Mouse (Mus musculus) kidney, postnatal 36 days (tissue): ENCODE data around the gene Elovl6.

ENCODE experiments used
- DNase-seq, 2 experiments: peaks; one replicate each; pipeline ENCODE4 v3.0.0; 2021 to 2022; ENCODE audit warnings: mixed read lengths in 2 of 2

Elovl6 gene

DNA sequence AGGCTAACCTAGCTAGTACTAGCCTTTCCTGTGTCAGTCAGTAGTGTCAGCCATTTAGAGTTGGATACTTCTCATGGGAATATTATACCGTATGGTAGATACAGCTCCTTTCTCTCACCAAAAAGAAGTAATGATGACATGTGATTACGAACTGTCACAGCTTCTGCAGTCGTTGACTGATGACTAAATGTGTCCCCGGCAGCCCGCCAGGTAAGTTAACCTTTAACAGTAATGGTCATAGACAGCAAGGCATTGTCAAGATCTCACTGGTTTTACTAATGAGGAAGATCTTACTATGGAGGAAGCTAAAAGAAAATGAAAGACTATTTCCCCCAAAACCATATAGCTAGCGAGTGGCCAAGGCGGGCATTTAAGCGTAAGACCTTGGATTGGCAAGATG lies 38.8 kb downstream of the Elovl6 start:
- peak; percentile 90 to 92 for DNase-seq

DNA sequence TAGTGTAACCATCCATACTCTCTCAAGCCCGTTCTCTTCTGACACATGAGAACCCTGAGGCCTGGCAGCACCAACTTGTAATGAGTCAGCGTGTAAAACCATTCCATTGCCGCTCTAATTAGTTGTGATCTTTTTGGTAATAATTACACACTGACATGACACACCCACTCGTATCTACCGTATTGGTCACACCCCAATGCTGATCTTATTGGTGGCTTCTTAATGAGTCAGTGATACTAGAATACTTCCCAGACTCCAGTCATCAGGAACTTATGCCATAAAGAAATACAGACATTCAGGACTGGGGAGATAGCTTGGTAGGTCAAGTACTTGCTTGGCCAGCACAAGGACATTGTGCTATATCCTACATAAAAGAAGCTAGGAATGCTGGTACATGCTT lies 39.5 kb downstream of the Elovl6 start:
- DNase-seq = no peak

DNA sequence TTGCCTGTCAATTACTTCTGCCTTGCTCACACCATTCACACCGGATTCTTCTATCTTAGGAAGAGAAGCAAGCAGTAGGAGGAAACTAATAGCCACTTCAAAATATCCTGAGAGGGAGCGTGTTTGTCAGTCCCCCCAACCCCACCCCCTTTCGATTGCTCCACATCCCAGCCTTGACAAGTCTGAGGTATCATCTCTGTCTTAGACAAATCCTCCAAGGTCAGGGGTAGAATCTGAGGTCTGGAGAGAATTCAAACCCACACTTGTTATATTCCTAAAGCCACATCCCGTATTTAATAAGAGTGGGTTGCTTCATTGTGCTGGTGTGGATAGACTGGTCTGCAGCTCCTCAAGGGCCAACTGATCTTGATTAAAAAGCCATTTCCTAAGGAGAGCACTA lies 40.8 kb downstream of the Elovl6 start:
- DNase-seq = no peak

DNA sequence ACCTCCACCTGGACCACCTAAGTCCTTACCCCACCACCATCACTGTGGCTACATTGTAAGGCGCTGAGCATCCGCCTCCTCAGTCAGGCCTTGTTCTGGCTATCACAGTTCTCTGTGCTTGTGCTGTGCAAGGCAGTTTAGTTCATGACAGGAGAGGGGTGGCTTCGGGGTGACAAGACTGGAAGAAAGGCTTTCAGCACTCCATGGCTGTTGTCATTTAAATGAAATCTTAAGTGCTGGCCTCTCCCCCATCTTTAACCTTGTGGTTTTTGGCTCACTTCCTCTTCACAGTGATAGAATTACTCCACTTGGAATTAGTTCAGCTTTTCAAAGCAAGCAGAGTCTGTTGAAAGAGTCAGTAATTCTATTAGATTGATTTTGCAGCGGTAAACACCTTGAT lies 41.5 kb downstream of the Elovl6 start:
- no peak for DNase-seq

DNA sequence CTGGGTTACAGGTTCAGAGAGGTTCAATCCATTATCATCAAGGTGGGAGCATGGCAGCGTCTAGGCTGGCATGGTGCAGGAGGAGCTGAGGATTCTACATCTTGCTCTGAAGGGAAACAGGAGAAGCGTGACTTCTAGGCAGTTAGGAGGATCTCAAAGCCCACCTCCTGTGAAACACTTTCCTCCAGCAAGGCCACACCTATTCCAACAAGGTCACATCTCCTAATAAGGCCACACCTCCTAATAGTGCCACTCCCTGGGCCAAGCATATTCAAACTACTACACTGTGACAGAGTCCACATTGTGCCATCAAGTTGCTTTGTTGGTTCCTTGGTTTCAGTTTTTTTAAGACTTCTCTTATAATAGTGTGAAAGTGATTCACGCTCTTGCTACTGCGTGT lies 42.9 kb downstream of the Elovl6 start:
- no peak for DNase-seq

DNA sequence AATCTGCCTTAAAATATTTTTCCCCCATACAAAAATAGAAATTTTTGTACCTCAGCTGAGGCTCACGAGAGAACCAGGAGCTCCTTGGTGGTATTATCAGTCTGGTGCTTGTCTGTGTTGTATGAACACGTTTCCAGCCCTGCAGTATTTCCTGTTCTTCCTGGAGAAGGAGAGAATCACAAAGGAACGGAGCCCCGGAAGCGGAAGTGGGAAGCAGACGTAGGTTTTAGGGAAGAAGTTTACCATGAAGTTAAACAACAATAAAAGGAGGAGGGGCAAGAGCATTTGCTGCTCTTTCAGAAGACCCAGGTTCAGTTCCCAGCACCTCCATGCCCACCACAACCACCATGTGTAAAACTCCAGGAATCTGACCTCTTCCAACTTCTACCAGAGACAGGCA lies 44.4 kb downstream of the Elovl6 start:
- DNase-seq = no peak

DNA sequence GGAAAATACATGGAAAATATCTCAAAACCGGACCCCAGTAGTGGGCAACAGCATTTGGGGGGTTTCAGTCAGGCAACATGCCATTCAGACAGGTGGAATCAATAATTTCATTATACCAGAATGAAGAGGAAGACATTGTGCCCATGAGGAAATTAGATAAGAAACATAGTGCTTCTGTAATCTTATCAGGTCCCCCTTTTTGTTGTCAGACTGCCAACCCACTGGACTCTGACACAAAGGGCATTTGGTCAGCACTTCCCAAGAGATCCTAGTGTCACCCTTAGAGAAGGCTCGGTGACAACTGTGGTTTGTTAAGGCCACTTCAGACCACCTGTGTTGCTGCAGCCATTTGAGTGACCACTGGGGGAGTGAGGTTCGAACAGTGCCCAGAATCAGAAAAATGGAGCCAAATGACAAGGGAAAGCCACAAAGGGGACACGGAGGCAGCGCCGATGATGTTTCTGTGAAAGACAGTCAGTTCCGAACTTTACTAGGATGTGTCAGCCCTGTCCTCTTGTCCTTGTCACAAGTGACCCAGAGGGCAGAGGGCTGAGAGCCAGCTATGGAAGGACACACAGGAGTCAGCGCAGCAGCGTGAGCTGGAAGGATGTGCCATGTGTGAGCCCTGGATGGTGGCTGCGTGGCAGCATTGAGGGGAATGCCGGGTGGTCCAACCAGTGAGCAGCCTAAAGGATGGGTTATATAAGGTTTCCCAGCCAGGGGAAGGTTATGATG lies 46.8 kb downstream of the Elovl6 start:
- DNase-seq = no peak

DNA sequence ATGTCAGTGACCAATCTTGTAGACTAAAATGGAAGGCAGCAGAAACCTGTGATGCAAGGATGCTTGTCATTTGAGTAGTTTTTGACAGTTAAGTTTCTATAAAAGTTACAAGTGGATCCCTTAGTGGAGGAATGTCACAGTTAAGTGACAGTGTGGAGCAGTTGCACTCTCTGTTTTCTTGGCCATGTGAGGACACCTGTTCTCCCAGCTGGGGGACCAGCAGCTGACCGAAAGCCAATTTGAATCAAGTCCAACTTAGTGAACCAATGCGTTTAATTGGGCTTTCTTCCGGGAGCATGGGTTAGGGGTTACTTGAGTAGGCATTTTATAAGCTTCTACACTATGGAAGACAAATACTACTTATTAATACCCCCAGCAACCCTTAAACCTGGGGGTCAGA lies 48.9 kb downstream of the Elovl6 start:
- peak; percentile 56 to 73 for DNase-seq

DNA sequence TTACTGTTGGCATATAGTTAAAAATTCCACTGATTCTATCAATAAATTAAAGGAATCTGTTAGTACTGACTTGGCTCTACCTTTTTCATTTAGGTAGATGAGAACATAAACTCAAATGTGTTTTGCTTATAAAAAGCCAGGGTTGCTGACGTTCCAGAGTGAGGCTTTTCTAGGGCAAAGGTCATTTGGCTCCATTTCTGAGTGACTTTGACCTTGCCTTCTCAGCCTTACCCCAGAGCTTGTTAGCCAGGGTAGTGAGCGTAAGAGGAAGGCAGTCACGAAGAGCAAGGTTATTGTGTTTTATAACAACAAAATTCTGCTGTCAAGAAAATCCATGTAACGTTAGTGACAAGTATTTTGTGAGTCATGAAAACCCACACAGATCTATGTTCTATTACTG lies 50.3 kb downstream of the Elovl6 start:
- peak; percentile 69 to 85 for DNase-seq

DNA sequence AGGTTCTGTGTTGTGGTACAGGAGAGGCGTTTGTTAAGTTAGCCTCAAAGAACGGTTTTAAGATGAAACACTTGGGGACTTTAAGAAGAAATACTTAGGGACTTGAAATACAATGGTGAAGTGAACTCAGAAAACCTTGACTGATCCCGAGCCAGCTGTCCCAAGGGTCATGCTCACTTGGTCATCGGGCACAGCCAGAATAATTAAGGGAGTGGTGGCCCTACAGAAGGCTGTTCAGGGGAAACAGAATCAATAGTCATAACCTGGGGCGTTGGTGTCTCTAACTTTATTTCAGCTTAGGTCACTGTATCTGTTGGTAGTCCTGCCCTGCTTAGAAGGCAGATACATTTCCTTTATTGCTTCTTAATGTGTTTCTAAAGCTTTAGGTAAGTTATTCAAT lies 51.1 kb downstream of the Elovl6 start:
- peak; percentile 39 to 55 for DNase-seq

DNA sequence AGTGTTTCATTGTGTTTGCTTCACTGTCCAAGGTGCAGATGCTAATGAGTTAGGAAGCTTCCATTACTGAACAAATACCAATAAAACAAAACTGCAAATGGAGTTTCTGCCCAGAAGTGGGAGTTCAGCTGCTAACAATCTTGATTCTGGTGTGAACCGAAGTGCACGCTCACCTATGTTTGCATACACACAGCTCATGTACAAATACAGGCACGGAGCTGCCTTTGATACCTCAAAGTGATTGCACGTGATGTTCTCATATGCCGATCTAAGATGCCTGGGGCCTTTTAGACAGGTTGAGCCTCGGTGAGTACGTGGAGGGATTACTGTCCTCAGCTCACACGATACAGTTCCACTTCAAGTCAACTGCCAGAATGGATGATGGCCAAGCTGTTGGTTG lies 55.8 kb downstream of the Elovl6 start:
- no peak for DNase-seq

DNA sequence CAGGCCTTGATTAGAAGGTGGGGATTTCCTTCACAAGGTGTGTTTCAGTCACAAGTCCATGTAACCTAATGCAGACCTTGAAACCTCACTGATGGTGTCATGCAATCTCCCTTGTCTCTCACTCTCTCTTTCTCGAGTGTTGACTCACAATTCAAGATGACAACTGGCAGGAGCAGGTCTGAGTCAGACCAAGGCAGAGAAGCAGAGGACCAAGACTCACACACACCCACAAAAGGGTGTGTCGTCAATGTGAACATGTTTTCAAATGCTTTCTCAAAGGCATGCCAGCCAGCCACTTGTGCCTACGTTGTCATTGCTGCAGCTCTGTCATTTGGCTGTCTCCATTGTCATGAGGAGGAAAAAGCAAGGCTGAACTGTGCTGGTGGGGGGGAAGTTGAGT lies 56.6 kb downstream of the Elovl6 start:
- no peak for DNase-seq

DNA sequence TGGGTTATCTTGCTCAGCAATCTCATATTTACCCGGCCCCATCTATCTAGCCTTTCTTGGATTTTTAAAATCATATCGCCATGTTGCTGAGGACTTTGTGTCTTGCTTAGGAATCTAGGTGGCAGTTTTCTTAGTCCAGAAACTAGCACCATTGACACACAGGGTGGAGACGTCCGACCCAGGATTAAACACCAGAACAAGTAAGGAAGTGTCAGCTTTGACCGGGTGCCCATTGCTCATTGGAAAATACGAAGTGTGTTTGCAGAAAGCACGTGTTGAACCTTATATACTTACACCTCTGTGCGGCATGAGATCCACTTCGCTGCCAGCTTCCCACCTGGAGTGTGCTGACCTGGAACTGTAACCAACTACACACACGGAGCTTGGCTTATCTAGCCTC lies 57.5 kb downstream of the Elovl6 start:
- DNase-seq = no peak

DNA sequence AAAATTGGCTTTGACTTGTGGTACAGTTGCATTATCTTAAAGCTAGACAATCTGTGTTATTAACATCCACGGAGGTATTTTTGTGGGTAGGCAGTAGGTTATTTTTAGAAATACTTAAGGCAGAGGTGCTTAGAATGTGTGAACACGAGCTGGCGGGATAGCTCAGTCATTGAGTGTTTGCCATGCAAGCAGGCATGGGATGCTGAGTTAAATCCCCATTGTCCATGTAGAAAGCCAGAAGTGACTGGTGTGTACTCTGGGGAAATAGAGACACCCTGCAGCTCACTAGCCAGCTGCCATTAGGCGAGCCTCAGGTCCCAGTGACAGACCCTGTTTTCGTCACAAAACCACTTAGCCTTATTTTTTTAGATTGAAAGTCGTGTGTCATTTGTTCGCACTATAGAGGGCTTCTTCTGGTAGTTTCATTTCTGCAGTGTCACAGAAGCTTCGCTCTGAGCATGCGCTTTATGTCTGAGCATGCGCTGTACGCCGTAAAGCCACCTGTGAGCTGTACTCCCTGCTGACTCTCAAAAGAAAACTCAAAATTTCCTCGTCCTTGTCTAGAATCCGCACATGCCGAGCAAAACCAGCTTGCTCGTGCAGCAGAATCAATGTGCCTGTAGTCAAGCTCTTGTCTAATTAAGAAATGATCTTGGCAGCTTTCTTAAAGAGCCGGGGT lies 58.5 kb downstream of the Elovl6 start:
- DNase-seq = no peak

DNA sequence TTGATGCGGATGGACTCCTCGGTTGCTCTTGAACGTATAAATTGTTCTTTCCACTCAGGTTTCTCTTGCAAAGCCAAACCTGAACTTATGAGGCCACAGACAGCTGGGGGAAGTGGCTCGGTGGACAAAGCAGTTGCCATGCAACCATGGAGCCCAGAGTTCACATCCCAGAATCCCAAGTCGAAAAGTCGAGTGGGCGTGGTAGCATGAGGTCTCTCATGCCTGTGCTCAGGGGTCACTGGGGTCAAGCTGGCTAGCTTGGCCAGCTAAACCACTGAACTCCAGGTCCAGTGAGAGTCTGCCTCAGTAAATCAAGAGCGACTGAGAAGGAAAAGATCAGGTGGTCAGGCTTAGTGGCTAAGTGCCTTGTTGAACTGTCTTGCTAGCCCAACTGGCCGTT lies 59.1 kb downstream of the Elovl6 start:
- peak; percentile 83 for DNase-seq

DNA sequence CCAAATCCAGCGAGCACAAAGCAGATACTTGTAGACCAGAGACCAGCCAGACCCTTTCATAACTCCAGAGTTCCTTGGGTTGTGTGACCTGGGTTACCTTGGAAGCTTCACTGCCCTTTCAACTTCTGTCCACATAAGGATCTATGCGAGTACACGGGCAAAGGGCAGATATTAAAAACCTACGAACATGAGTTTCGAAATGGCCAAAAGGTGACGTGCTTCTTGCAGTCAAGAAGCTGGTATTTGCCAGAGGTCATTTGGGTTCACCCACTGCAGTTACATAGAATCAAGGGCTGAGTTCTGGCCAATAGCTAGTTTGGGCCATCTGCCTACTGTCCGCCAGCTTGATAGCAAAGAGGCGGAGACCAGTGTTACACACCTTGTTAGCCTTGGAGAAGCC lies 59.6 kb downstream of the Elovl6 start:
- DNase-seq = peak in 1 of 2 experiments; percentile 28

DNA sequence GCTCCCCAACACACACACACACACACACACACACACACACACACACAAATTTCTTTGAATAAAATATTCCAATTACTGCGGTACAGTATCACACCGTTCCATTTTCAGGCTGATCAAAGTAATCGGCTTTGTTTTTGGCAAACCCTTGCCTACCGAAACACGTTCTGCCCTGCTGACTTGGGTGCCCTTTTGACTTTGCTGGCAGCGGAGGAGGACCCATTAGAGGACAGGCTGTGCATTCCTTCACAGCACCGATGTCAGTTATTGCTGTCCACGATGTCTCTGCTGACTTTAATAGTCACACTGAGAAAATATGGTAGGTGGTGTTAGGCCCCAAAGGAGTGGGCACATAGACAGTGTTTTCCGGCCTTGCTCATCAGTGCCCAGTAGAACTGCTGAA lies 60.8 kb downstream of the Elovl6 start:
- peak; percentile 74 to 75 for DNase-seq

DNA sequence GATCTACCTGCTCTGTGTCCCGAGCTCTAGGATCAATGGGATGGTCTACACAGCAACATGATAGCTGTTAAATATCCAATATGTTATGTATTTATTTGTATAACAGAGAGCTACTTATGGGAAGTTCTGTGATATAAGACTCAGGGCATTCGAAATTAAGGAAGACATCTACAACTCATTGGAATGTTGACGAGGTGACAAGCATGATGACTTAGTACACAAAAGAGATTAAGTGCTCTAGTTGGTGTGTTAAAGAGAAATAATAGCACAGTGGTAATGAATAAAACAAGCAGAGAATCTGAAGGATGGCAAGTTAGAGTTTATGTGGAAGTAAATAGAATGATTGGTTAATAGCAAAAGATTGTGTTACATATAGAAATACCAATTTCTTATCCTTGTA lies 61.6 kb downstream of the Elovl6 start:
- DNase-seq = no peak

DNA sequence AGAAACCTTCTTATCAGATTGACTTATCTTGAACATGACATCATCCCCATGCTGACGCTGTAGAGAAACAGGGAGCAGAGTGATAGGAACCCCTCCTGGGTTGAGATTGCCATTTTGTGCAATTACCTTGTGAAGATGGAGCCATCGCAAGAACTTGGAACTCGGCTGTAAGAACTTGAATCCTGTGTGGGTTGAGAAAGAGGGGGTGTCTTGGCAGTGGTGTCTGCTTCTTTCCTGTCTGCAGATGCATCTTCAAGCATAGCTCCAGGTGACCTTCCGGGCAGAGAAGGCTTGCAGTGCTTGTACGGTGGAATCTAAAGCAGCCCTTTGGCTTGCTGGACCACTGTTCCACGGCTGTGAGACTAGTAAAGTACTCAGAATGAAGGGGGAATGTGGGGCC lies 63.9 kb downstream of the Elovl6 start:
- no peak for DNase-seq

DNA sequence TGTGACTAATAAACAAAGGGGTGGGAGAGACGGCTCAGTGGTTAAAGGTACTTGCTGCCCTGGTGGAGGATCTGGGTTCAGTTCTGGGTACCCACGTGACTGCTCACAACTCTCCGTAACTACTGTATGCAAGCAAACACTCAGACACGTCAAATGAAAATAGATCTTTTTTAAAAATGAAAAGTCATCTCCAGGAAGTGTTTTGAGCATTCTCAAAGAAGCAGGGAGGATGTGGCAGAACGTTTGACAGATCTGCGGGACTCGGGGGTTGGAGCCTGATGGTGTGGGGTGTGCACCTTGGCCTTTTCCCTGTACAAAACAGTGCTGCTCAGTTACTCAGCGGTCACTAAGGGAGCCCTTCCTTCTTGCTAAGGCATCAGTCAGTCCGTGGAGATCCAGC lies 70.1 kb downstream of the Elovl6 start:
- no peak for DNase-seq

DNA sequence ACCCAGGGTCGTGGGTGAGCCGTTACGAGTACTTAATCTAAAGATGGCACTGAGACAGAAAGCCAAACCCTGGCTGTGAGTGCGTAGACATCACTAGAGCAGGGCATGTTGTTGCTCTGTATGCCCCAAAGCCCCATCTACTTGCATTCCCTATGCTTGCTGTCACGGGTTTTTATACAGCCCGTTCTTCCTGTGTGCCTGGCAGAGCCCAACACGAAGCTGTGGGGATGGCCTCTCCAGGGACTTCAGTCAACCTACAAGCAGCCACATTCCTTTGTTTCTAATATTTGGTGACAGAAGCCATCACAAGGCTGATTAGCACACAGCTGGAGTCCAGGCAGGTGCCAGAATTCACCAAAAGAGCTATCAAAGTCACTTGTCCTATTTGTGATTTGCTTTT lies 73.3 kb downstream of the Elovl6 start:
- no peak for DNase-seq

DNA sequence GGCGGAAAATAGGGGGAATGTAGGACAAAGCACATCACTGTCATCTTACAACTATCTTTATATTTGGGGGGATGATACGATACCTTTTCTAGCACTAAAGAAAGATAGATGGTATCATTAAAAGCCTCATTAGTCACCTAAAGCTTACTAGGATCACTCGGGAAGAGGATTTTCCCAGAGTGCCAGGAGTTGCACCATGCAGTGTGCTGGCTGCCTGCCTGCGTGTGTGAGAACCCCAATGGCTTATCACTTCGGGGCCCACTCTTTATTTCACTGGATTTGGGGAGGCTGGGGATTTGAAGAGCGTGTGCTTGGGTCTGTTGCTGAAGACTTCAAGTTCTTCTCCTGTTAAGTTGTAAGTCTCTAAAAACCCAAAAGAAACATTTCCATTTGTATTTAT lies 73.8 kb downstream of the Elovl6 start:
- DNase-seq = no peak

DNA sequence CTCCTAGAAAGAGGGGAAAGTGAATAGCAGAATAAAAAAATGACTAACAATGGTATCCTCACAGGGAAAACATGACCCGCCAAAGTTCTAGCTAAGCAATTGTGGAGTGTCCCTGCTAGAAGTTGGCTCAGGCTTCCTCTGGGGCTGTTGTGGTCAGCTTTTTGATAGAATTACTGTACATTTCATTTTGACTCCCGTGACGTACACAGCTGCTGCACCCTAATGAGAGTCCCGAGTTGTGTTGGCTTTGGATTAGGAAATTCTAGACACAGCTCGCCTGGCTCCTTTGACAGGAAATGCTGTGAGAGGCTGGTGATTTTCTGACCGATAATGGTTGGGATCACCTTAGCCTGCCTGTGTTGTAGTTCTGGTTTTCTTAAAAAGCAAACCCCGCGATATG lies 79.5 kb downstream of the Elovl6 start:
- no peak for DNase-seq

DNA sequence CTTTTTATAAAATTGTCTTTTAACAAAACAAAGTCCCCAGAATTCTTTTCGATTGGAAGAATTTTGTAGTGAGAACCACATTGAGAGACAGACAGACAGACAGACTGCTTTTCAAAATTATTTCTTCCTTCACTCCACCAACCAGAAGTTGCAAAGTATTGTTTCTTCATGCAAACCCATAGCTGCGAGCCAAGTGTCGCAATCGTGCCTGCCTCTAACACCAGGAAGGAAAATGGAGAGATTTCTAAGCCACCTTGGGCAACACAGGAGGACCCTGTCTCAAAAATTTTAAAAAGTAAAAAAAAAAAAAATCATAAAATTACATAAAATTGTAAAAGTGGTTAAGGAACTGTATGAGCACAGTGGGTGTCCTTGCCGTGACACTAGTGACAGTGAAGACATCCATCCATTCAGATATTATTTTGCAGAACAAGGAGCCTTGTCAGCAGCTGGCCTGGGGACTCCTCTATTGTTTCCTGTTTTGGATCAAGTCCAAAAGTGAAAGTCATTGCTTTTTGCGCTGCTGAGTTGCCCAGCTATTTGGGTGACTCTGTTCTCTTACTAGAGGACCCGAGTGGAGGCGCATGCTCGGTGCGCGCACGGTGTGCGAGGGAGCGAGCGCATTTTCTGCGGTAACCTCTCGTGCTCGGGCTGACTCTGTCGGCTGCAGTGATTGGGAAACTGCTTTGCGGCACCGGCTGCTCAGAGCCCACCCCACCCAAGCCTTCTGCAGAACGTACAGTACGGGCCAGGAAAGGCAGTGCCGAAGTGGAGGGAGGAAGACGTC lies 80.3 kb downstream of the Elovl6 start:
- DNase-seq = no peak
